Mouse (Mus musculus) lung, adult 18-20 months (tissue): ENCODE data around the gene 2010003K11Rik.

Experiments used
- DNase-seq, 2 experiments: peaks; one replicate each; pipeline ENCODE4 v3.0.0; 2022; ENCODE audit warnings: mixed read lengths in 2 of 2

2010003K11Rik gene

DNA sequence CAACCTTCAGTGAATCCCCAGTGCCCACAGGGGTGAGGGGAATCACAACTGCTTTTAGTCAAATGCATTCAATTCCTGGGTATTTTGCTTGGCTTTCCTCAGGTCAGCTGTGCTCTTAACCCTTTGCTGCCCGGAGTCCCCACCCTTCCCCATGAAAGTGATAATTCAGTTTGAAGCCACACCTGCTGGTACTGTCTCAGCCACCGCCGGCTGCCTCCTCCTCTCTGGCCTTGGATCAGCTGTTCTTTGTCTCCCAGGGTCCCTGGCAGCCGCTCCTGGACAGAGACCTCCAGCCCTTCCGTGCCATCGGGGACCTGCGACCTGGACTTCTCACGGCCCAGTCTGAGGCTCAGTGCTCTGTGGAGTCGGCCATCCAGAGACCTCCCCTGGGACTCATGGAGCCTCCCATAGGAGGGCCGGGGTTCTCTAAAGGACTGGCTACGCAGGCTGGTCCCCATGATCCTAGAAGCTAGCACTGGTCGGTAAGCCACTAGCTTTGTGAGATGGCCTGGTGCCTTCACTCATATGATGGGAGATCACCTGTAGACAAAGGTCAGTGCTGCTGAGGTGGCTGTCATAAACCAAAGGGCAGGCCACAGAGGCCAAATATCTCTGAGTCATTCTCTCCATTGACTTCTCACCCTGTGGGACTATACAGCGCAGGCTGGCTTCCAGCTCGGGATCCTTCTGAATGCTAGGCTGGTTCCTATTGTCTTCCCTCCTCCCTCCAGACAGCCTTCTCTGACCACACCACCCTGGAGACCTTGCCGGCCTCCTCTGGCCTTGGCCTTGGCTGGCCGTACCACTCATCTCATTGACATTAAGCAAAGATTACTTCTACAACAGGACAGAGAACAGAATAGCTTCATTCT, at the start of gene 2010003K11Rik:
2010003K11Rik (minus strand) TSS at position 522 of the 872 bp plus-strand sequence.
- DNase-seq = no peak

DNA sequence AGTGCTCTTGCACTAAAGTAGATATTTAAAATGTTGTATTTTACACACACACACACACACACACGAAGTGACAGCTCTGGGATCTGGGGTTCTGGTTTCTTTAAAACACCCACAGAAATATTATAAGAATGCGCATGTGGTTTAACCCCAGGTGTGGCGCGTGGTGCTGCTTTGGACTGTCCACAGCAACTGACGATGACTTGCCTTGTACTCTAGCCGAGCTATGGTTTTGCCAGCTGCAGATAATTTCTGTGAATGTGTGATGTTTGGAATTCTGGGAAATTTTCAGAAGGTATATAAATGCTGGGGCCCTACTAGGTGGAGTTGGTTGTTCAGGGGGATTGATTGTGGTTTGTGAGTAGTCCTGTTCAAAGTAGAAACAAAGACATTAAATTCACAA, 49.4 kb upstream of the 2010003K11Rik start:
- no peak for DNase-seq

DNA sequence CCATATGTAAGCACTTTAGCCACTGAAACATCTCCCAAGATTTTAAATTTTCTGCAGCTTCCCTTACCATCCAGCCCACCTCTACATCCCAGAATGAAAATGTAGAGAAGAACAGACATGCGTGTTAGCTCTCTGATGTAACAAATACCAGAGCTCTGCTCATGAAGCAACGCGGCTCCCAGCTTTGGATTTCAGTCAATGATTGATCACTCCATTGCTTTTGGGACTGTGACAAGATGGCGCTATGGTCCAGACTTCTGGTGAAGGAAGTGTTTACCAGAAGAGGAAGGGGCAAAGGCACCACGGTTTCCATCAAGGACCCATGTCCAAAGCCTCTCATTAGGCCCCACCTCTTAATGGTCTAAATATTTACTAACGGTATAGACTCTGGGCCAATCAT, 47.5 kb upstream of the 2010003K11Rik start:
- DNase-seq = no peak

DNA sequence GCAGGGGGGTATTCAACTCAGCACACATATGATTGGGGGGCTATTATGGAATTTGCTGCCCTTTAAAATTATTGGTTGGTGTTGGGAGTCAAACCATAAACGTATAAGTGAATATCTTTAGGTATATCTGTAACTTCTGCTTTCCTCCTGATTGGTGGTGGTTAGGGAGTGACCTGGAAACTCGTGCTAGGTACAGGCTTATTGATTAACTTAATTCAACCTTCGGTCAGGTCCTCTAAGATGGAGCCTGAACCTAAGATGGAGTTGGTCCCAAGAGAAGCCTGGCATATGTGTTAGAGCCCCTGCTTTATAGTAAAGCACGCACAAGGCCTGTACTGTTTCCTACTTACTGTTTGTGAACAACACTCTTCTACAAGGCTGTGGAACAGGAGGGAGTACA, 46.7 kb upstream of the 2010003K11Rik start:
- no peak for DNase-seq

GRCm38 (mm10) chr19:4542081-4542480, 43.7 kb upstream of the 2010003K11Rik start:
- DNase-seq = no peak

DNA sequence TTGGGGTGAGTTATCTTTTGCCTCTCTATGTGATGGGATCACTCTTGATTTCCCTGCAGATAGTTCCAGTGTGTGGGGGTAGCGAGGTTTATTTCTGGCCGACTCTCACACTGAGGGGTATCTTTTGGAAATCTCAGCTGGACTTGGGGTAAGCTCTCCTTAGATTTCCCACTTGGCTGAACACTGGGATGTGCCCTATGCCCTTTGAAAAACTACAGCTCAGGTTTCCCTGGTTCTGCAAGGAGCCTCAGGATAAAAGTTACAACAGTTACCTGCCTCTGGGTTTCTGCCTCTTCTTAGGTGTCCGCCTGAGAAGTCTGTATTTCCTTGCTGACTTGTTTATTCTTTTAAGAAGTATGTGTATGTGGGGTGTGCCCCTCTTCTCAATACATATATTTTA, 42.6 kb upstream of the 2010003K11Rik start:
- DNase-seq = no peak

DNA sequence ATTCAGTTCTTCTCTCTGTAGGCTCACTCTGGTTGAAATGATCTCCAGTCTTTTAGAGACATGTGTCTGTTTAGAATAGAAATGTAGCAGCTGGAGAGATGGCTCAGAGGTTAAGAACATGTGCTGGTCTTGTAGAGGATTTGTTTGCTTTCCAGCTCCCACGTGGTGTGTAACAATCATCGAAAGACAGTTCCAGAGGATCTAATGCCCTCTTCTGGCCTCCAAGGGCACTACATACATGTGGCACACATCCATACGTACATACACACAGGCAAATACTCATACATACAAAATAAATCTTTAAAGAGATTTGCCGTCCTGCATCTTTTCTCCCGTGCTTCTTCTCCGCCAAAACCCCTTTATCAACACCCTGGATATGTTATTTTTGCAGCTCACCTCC, 41.9 kb upstream of the 2010003K11Rik start:
- no peak for DNase-seq

GRCm38 (mm10) chr19:4536606-4537005, 38.2 kb upstream of the 2010003K11Rik start:
- DNase-seq = peak; percentile 75 to 81

GRCm38 (mm10) chr19:4535922-4536321, 37.5 kb upstream of the 2010003K11Rik start:
- DNase-seq = no peak

- no peak for DNase-seq
Observed at GRCm38 (mm10) chr19:4534646-4535045, 36.3 kb upstream of the 2010003K11Rik start.

DNA sequence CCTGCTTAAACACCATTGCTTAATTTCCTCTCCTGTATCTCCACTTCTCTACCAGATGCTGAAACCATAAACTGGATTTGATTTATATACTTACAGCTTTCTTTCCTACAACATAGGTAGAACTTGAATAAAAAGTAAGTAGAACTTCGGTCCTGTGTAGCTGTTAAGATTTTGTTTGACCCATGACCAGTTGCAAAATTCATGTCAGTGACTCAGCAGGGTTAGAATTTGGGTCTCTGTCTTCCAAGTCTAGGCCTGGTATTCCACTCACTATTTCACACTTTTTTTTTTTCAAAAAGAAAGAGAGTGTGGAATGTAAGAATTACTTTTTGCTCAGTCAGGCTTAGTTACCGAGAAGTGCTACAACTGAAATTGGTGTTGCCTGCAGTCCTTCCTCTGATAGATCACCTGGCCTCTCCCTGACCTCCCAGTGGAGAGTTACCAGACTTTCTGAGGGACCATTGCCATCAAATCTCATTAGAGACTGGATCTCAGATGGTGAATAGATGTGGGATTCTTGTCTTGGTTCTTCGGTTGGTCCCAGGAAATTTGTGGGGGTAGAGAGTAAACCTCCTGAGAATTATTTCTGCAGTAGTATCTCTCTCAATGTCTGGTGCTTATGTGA, 23.2 kb upstream of the 2010003K11Rik start:
- no peak for DNase-seq

- DNase-seq = no peak
Observed at GRCm38 (mm10) chr19:4517483-4517882, 19.1 kb upstream of the 2010003K11Rik start.

GRCm38 (mm10) chr19:4516288-4516687, 17.9 kb upstream of the 2010003K11Rik start:
- DNase-seq = no peak

DNA sequence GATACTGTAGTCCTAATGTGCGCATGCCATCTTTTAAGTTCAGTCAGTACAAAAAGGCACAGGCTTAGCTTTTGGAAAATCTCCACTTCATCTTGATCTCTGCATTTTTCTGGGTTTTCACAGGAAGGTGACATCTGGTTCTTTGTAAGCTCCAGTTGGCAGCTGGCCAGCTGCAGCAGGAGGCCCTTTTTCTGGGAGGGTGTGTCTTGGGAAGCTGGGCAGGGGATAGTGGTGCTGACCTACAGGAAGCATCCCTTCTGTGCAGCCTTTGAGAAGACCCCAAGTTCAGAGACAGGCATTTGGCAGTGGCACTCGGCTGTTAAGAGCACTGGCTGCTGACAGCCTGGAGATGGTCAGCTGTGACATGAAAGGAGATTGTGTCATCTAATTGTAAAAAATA, 17.4 kb upstream of the 2010003K11Rik start:
- no peak for DNase-seq

DNA sequence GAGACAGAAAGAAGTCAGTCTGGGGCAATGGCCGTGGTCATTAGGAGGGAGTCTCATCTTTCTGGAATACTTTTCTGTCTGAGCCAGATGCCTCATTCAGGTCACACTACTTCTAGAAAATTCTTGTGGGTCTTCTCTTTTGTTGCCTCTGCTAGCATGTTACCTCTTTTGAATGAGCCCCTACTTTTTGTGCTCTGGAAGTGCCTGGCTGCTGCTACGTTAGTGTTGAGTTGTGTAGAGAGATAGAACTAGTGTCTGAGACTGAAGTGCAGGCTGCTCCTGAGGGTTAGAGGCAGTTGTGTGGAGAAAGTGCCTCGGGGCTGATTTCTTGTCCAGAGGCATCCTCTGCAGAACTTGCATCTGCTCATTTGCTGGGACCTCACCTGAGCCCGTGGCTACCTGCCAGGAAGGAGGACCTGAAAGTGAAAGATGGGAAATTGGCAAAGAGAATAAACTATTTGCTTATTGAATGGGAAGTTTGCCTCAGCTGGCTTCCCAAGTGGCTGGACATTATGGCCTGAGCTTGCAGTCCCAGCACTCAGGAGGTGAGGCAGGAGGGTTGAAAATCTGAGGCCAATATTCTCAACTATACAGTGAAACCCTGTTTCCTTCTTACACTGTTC, 15.0 kb upstream of the 2010003K11Rik start:
- DNase-seq = no peak

- no peak for DNase-seq
Observed at GRCm38 (mm10) chr19:4511116-4511841, 12.9 kb upstream of the 2010003K11Rik start.

DNA sequence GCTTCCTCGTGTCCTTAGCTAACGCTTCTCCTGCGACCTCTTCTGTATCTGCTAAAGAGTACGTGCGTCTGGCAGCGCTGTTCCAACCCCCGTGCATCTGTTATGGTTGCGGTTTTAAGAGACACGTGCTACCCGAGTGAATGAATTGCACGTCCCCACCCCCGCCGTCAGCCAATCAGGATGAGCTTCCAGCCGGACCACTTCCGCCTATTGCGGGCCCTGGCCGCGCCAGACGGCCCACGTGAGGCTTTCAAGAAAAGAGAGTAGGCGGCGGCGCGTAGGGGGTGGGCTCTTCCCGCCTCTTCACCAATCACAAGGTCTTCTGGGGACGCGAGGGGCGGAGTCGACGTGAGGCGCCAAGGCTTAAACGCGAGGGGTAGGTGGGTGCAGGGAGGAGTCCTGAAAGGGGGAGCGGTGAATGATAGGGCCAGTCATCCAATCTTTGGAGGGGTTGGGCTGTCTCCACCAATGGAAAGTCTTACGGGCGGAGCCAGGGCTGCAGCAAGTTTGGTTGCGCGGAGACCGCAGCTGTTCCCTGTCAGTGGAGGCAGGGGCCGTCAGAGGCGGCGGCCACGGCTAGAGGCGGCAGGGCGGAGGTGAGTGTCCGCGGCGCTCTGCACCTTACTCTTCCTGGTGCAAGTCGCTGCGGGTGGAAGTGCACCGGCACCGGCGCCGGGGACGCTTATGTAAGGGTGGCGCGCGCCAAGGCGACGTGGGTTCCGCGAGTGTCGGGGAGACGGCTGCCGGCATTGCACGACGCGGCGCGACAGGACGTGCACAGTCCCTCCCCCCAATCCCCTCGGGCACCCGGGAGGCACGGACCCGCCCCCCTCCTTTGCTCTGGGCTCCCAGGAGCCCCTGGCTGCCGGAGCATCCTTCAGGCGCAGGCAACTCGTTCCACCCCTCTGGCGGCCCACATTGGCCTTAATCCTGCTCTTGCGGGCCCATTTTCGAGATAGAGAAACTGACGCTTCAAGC, 11.9 kb upstream of the 2010003K11Rik start, which contains the start of gene Pcx:
Pcx (plus strand) TSS at position 487 of the 978 bp plus-strand sequence.
- peak; percentile 99 to 100 for DNase-seq

DNA sequence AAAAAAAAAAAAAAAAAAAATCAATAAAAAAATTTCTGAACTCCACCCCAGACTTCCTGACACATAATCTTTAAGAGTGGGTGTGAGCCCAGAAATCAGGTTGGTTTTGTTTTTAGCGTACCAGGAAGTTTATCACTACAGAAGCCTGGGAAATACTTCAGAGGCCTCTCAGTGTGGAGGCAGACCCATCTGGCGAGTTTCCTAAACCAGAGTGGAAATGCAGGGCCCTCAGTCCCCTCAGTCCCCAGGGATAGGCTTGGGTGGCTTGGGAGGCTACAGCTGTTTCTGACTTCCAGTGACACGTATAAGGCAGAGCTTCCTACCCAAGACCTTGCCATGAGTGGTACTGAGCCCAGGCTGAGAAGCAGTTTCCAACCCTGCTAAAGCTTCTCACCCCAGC, 9.4 kb upstream of the 2010003K11Rik start:
- peak in 1 of 2 experiments; percentile 69 for DNase-seq

- peak in 1 of 2 experiments; percentile 50 for DNase-seq
Observed at GRCm38 (mm10) chr19:4504830-4505229, 6.4 kb upstream of the 2010003K11Rik start.

GRCm38 (mm10) chr19:4502701-4503100, 4.3 kb upstream of the 2010003K11Rik start:
- DNase-seq = no peak

DNA sequence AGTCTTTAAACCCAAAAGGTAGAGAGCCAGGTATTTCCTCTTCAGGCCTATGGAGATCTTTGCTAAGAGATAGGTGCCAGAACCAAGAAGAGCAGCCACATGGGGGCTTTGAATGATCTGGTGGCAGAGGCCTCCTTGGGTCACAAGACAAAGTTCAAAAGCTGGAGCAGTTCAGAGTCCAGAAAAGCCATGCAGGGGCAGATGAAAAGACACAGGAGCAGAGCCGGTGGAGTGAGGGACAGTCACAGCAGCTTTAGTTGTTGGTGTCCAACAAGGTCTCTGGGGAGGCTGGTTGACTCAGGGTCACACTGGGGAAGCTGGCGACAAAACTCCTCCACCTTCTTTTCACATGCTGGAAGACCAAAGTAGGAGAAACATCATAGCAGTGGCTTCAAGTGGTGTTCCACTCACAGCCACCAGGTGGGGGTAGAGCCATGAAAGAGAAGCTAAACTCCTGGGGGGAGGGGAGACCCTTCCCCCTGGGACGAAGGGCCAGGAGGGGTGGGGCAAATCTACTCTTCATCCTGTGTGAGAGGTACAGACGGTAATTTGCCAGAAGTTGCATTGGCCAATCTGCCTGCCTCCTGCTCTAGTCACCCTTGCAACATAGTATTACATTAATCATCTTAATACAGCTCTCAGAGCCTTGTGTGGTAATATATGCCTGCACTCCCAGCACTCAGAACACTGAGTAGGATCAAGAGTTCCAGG, 965 bp downstream of the 2010003K11Rik start:
- peak; percentile 74 to 83 for DNase-seq
